Comparison of ENCODE assay signal across 19 mouse cellular contexts in genomic region chrX:7971292-7971691, GRCm38 (mm10). TPM values are rescaled to one million over a fixed set of nuclear protein-coding genes. Genes with fewer than 3 reads are reported as not detected.
DNase-seq lines count a peak whose midpoint lies in the region; ATAC-seq lines count a peak whose summit lies in the region.
"Had no signal": no experiment of that assay in that cellular context is flagged by ENCODE, and none has a peak within 500 bp of the region (broad histone marks: within the 10 kb centered on the region; RNA-seq: fewer than 3 reads in every experiment).

No protein-coding gene starts in this region.

- DNase-seq in heart, postnatal 10 days: no peak
- peak; percentile 91 for DNase-seq in MEL-GATA-1-ER (ENCODE audit: extremely low read depth, low read depth)
- peak; percentile 91 for DNase-seq in liver
- DNase-seq in left cerebral cortex, postnatal 36 days (ENCODE audit: low spot score in 2 of 2): no peak
- no peak for DNase-seq in layer of hippocampus, adult 18-20 months (ENCODE audit: low spot score in 2 of 2)
- DNase-seq in kidney, postnatal 4 days: no peak
- DNase-seq: adrenal gland, postnatal 10 days; thymus, adult 2 months had no signal

- no peak overlapping the region for H3K4me3 ChIP-seq in heart, embryonic 11.5 days (ENCODE audit: low read depth, low read length)
- H3K4me3 ChIP-seq: midbrain, embryonic 15.5 days had no signal

- H3K9ac ChIP-seq in heart, embryonic 11.5 days (ENCODE audit: low read depth, low read length): no peak overlapping the region
- H3K9ac ChIP-seq: midbrain, embryonic 15.5 days had no signal

- H3K36me3 ChIP-seq in heart, embryonic 11.5 days (ENCODE audit: control insufficient read depth, insufficient read depth, low read length): no peaks in the 10 kb centered on the region
- H3K36me3 ChIP-seq: midbrain, embryonic 15.5 days had no signal

- no peak overlapping the region; the same call in 1 of the 2 replicates for H3K27ac ChIP-seq in heart, embryonic 11.5 days (ENCODE audit: low read depth, low read length)
- H3K27ac ChIP-seq: hindbrain, postnatal 0 days; midbrain, embryonic 15.5 days had no signal

- no peaks in the 10 kb centered on the region for H3K9me3 ChIP-seq in heart, embryonic 11.5 days (replicated peaks; ENCODE audit: control insufficient read depth, low read length)
- H3K9me3 ChIP-seq: midbrain, embryonic 15.5 days had no signal

- ATAC-seq in heart, embryonic 11.5 days (replicated peaks; ENCODE audit: insufficient number of reproducible peaks, low FRiP score, low TSS enrichment): peak; percentile 83
- ATAC-seq in megakaryocyte progenitor cell, adult 5-6 weeks (replicated peaks; ENCODE audit: poor library complexity): peak; percentile 87
- ATAC-seq: hindbrain, postnatal 0 days; lung, postnatal 0 days; midbrain, embryonic 15.5 days had no signal

- no peak overlapping the region for H3K4me2 ChIP-seq in heart, embryonic 11.5 days
- H3K4me2 ChIP-seq: midbrain, embryonic 15.5 days had no signal

- intact Hi-C loops in heart, postnatal 10 days (cut with DNase I): no loop called here
- intact Hi-C loops in left cerebral cortex, postnatal 36 days (cut with DNase I): no loop called here

- 41% methylated on average over 4 of the region's 4 CpGs for WGBS in heart, embryonic 11.5 days (ENCODE audit: insufficient replicate concordance)

- H3K4me1 ChIP-seq in heart, embryonic 11.5 days (ENCODE audit: control insufficient read depth, insufficient read depth, low read length): no peaks in the 10 kb centered on the region; the same call in 1 of the 2 replicates
- H3K4me1 ChIP-seq: midbrain, embryonic 15.5 days had no signal

- no peaks in the 10 kb centered on the region for H3K27me3 ChIP-seq in heart, embryonic 11.5 days (ENCODE audit: control insufficient read depth, insufficient read depth, low read length)
- H3K27me3 ChIP-seq: midbrain, embryonic 15.5 days had no signal

RNA-seq across cellular contexts. Expression of gene Gata1, which starts 6.6 kb away (rescaled TPM):
- polyA plus RNA-seq in heart, embryonic 11.5 days (2014; fragmentation: Nextera tagmentation; extraction: Ambion mirVana): 13.7 and 16.6 TPM in 2 replicates
- total RNA-seq in heart, postnatal 10 days (2021): not detected
- total RNA-seq in megakaryocyte progenitor cell, adult 5-6 weeks (2015): 10.7 and 26.3 TPM in 2 replicates
- 8.7 and 20.8 TPM in 2 replicates for total RNA-seq in megakaryocyte progenitor cell, adult 5-6 weeks (2017)
- not detected for total RNA-seq in left cerebral cortex, postnatal 36 days (2021)
- not detected for total RNA-seq in layer of hippocampus, adult 18-20 months (2021)
- total RNA-seq: hindbrain, postnatal 0 days; layer of hippocampus, postnatal 25 days had no signal
- polyA plus RNA-seq: hindbrain, postnatal 0 days had no signal

RNA-seq across cellular contexts. Expression of gene Hdac6, which starts 23.6 kb away (rescaled TPM):
- 23.8 and 27.2 TPM in 2 replicates for polyA plus RNA-seq in heart, embryonic 11.5 days (2014; fragmentation: Nextera tagmentation; extraction: Ambion mirVana)
- 10 to 100 TPM; 21.5 to 23.7 TPM for total RNA-seq in heart, postnatal 10 days (2021)
- total RNA-seq in megakaryocyte progenitor cell, adult 5-6 weeks (2015): 9.2 and 10.4 TPM in 2 replicates
- total RNA-seq in megakaryocyte progenitor cell, adult 5-6 weeks (2017): 6.5 and 7.6 TPM in 2 replicates
- 10 to 100 TPM; 42.8 to 57.2 TPM for total RNA-seq in left cerebral cortex, postnatal 36 days (2021)
- 10 to 100 TPM; 41.6 to 43.5 TPM for total RNA-seq in layer of hippocampus, adult 18-20 months (2021)

RNA-seq across cellular contexts. Expression of gene Eras, which starts 42.9 kb away (rescaled TPM):
- not detected in 2 replicates for polyA plus RNA-seq in heart, embryonic 11.5 days (2014; fragmentation: Nextera tagmentation; extraction: Ambion mirVana)
- not detected for total RNA-seq in heart, postnatal 10 days (2021)
- not detected in 2 replicates for total RNA-seq in megakaryocyte progenitor cell, adult 5-6 weeks (2015)
- total RNA-seq in megakaryocyte progenitor cell, adult 5-6 weeks (2017): not detected in 2 replicates
- not detected for total RNA-seq in left cerebral cortex, postnatal 36 days (2021)
- not detected for total RNA-seq in layer of hippocampus, adult 18-20 months (2021)
- total RNA-seq: adrenal gland, postnatal 10 days; gastrocnemius, postnatal 4 days; heart, postnatal 25 days; hindbrain, postnatal 0 days; layer of hippocampus, postnatal 25 days had no signal
- polyA plus RNA-seq: hindbrain, postnatal 0 days; kidney, embryonic 14.5 days; limb, embryonic 11.5 days; lung, postnatal 0 days; midbrain, embryonic 15.5 days; neural tube, embryonic 11.5 days; thymus, adult 2 months had no signal

RNA-seq across cellular contexts. Expression of gene Glod5, which starts 47.0 kb away (rescaled TPM):
- polyA plus RNA-seq in heart, embryonic 11.5 days (2014; fragmentation: Nextera tagmentation; extraction: Ambion mirVana): 0.82 TPM in 1 of 2 replicates, not detected in the other
- not detected for total RNA-seq in heart, postnatal 10 days (2021)
- not detected in 2 replicates for total RNA-seq in megakaryocyte progenitor cell, adult 5-6 weeks (2015)
- not detected in 2 replicates for total RNA-seq in megakaryocyte progenitor cell, adult 5-6 weeks (2017)
- total RNA-seq in left cerebral cortex, postnatal 36 days (2021): under 1 TPM in 1 of 2 experiments, not detected in 1; 0.69 TPM
- under 1 TPM in 1 of 2 experiments, not detected in 1; 0.84 TPM for total RNA-seq in layer of hippocampus, adult 18-20 months (2021)
- total RNA-seq: gastrocnemius, postnatal 4 days; heart, postnatal 25 days; hindbrain, postnatal 0 days had no signal
- polyA plus RNA-seq: kidney, embryonic 14.5 days; limb, embryonic 11.5 days; neural tube, embryonic 11.5 days; thymus, adult 2 months had no signal

RNA-seq across cellular contexts. Expression of gene Pcsk1n, which starts 51.7 kb away (rescaled TPM):
- 0.10 and 0.23 TPM in 2 replicates for polyA plus RNA-seq in heart, embryonic 11.5 days (2014; fragmentation: Nextera tagmentation; extraction: Ambion mirVana)
- not detected for total RNA-seq in heart, postnatal 10 days (2021)
- total RNA-seq in megakaryocyte progenitor cell, adult 5-6 weeks (2015): not detected in 2 replicates
- not detected in 2 replicates for total RNA-seq in megakaryocyte progenitor cell, adult 5-6 weeks (2017)
- total RNA-seq in left cerebral cortex, postnatal 36 days (2021): 100 to 1,000 TPM; 432 to 536 TPM
- total RNA-seq in layer of hippocampus, adult 18-20 months (2021): 100 to 1,000 TPM; 437 to 442 TPM

Comparison
In these comparisons a context has a peak if more than half of its experiments do, and no peak if none do; other contexts are left out.
1. DNase-seq: peak in MEL-GATA-1-ER (single experiment) and liver (single experiment); none in heart, postnatal 10 days (0 of 2), left cerebral cortex, postnatal 36 days (0 of 2), layer of hippocampus, adult 18-20 months (0 of 2) and kidney, postnatal 4 days (0 of 2).
2. RNA of gene Gata1, which starts 6.6 kb away (total RNA-seq): 8.7 to 26.3 TPM in megakaryocyte progenitor cell, adult 5-6 weeks; not detected in heart, postnatal 10 days, not detected in left cerebral cortex, postnatal 36 days and not detected in layer of hippocampus, adult 18-20 months; every median in the first group is over 4 times any median in the second.